Mouse (Mus musculus) forebrain, postnatal 0 days (tissue): ENCODE measurements around the gene Gm48552. TPM values are rescaled to one million over a fixed set of nuclear protein-coding genes. Genes with fewer than 3 reads are reported as not detected.

Experiments
- ATAC-seq: fragments of 200-750 bp; cut with Nextera tagmentation; 2 replicates; pipeline ENCODE4 v1.8.0; 2017; ENCODE audit warnings: mild to moderate bottlenecking, moderate library complexity
- DNase-seq: peaks from one replicate; pipeline ENCODE4 v3.0.0-alpha.2; 2015
- H3K27ac ChIP-seq: fragments of 300-500 bp; sonication (generic); 2 replicates; pipeline ENCODE4 v1.5.1; 2014; ENCODE audit warnings: low read depth, mild to moderate bottlenecking, antibody characterized with exemption, low read length, moderate library complexity, mixed read lengths
- H3K27me3 ChIP-seq: fragments of 300-500 bp; sonication (generic); 2 replicates; pipeline ENCODE4 v1.6.1; 2014; ENCODE audit warnings: mild to moderate bottlenecking, low read length, mixed read lengths; ENCODE audit not compliant: insufficient read depth
- H3K36me3 ChIP-seq: fragments of 300-500 bp; sonication (generic); 2 replicates; pipeline ENCODE4 v1.6.1; 2014; ENCODE audit warnings: mild to moderate bottlenecking, moderate library complexity; ENCODE audit not compliant: insufficient read depth
- H3K4me1 ChIP-seq: fragments of 300-500 bp; sonication (generic); 2 replicates; pipeline ENCODE4 v1.6.1; 2014; ENCODE audit warnings: antibody characterized with exemption; ENCODE audit not compliant: insufficient read depth
- H3K4me2 ChIP-seq: fragments of 300-500 bp; sonication (generic); 2 replicates; pipeline ENCODE4 v1.6.1; 2014; ENCODE audit warnings: low read depth, mild to moderate bottlenecking, moderate library complexity
- H3K4me3 ChIP-seq: fragments of 300-500 bp; sonication (generic); 2 replicates; pipeline ENCODE4 v1.5.1; 2014; ENCODE audit warnings: low read depth, low read length, mixed read lengths
- H3K9ac ChIP-seq: fragments of 300-500 bp; sonication (generic); 2 replicates; pipeline ENCODE4 v1.6.1; 2014; ENCODE audit warnings: mild to moderate bottlenecking
- H3K9me3 ChIP-seq: fragments of 300-500 bp; sonication (generic); 2 replicates; pipeline ENCODE4 v1.6.1; 2016; ENCODE audit warnings: low read length
- CTCF ChIP-seq: sonication (generic); IDR thresholded peaks from 2 replicates; pipeline ENCODE4 v1.5.1; 2016; ENCODE audit warnings: antibody characterized with exemption, control low read depth, low read depth
- WGBS: fragments of 180-500 bp; shearing (Covaris S2); extraction: QIAGEN DNeasy Blood & Tissue Kit; methylation state at CpG from one replicate; pipeline ENCODE4 v1.1.7; 2014; 5-methylcytosine and 5-hydroxymethylcytosine counted together
- polyA plus RNA-seq: library from polyadenylated mRNA; unstranded; fragments of >200 nt; fragmentation: Nextera tagmentation; extraction: Ambion mirVana; gene quantifications from 2 replicates; pipeline ENCODE4 v1.2.1, GENCODE M21; 2015
- total RNA-seq: library from RNA; depleted of rRNA; stranded (reverse); fragments of >200 nt; gene quantifications from 2 replicates; pipeline ENCODE4 v1.2.3, GENCODE M21; 2014

The Gm48552 gene
- total and polyA plus RNA-seq, 2 experiments from 2014 or later, result 3.7 to 16.6 TPM

- Histone ChIP-seq H3K27ac (no peak overlapping the region), H3K4me1 (peaks cover 8% of the 10 kb centered on the region), H3K9me3 (no peaks in the 10 kb centered on the region), H3K4me3 (no peak overlapping the region), H3K36me3 (peaks cover 27% of the 10 kb centered on the region; the same call in 1 of the 2 replicates), H3K9ac (no peak overlapping the region), H3K27me3 (no peaks in the 10 kb centered on the region), H3K4me2 (peak overlapping the region; percentile 10; the same call in 1 of the 2 replicates)
- TF ChIP-seq CTCF, result no peak
- ATAC-seq (no peak), DNase-seq (no peak)
- WGBS, result 37% methylated on average over 24 of the region's 24 CpGs
Observed at GRCm38 (mm10) chr10:81406504-81407440, 18.0 kb downstream of the Gm48552 start.

GRCm38 (mm10) chr10:81407539-81408423 is 19.0 kb downstream of the Gm48552 start:
- peak overlapping the region; percentile 10; the same call in 1 of the 2 replicates for H3K4me2 ChIP-seq
- no peak for TF ChIP-seq CTCF
- no peak for ATAC-seq
- H3K36me3 ChIP-seq, result peaks cover 30% of the 10 kb centered on the region; the same call in 1 of the 2 replicates
- WGBS, result 35% methylated on average over 31 of the region's 31 CpGs
- no peak overlapping the region for H3K4me3 ChIP-seq
- no peak for DNase-seq
- H3K27me3 ChIP-seq, result no peaks in the 10 kb centered on the region
- no peaks in the 10 kb centered on the region for H3K9me3 ChIP-seq
- H3K4me1 ChIP-seq, result peaks cover 9% of the 10 kb centered on the region; the same call in 1 of the 2 replicates
- H3K27ac ChIP-seq, result no peak overlapping the region
- no peak overlapping the region for H3K9ac ChIP-seq

GRCm38 (mm10) chr10:81408424-81408729 is 19.6 kb downstream of the Gm48552 start:
- Histone ChIP-seq H3K9ac (no peak overlapping the region), H3K27me3 (no peaks in the 10 kb centered on the region), H3K27ac (no peak overlapping the region), H3K4me1 (peaks cover 9% of the 10 kb centered on the region; the same call in 1 of the 2 replicates), H3K36me3 (peaks cover 30% of the 10 kb centered on the region; the same call in 1 of the 2 replicates), H3K4me2 (no peak overlapping the region), H3K4me3 (no peak overlapping the region), H3K9me3 (no peaks in the 10 kb centered on the region)
- DNase-seq (no peak), ATAC-seq (no peak)
- 61% methylated on average over 13 of the region's 13 CpGs for WGBS
- TF ChIP-seq CTCF, result no peak

DNA sequence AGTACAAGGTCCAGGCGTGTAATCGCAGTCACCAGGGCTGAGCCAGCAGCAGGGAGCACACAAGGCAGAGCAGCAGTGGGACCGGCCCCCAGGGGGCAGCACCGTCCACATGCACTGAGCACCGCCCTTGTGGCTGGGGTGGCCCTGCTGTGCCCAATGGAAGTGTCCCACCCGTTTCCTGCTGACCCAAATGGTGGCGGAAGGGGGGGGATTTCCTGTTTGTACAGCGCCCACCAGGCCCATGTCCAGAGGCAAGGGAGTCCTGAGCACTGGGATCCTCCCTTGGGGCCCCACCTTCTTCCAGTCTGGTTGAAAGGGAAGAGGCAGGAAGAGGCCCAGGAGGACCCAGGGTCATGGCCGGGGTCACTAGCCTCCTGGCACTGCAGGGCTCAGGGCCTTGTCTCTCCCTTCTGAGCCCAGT is 20.1 kb downstream of the Gm48552 start:
- WGBS, result 31% methylated on average over 9 of the region's 9 CpGs
- Histone ChIP-seq H3K4me1 (peaks cover 9% of the 10 kb centered on the region; the same call in 1 of the 2 replicates), H3K27ac (no peak overlapping the region), H3K4me3 (no peak overlapping the region), H3K9me3 (no peaks in the 10 kb centered on the region), H3K4me2 (no peak overlapping the region), H3K36me3 (peaks cover 30% of the 10 kb centered on the region; the same call in 1 of the 2 replicates), H3K9ac (no peak overlapping the region), H3K27me3 (no peaks in the 10 kb centered on the region)
- ATAC-seq, result peak; percentile 58
- no peak for DNase-seq
- peak; percentile 77 for TF ChIP-seq CTCF

GRCm38 (mm10) chr10:81409330-81409729 is 20.5 kb downstream of the Gm48552 start:
- no peak for TF ChIP-seq CTCF
- no peak overlapping the region for H3K9ac ChIP-seq
- H3K27me3 ChIP-seq, result no peaks in the 10 kb centered on the region
- ATAC-seq (no peak), DNase-seq (no peak)
- H3K36me3 ChIP-seq, result peaks cover 30% of the 10 kb centered on the region; the same call in 1 of the 2 replicates
- 22% methylated on average over 8 of the region's 8 CpGs for WGBS
- no peaks in the 10 kb centered on the region for H3K9me3 ChIP-seq
- no peak overlapping the region for H3K27ac ChIP-seq
- H3K4me2 ChIP-seq, result no peak overlapping the region
- no peak overlapping the region for H3K4me3 ChIP-seq
- H3K4me1 ChIP-seq, result peaks cover 9% of the 10 kb centered on the region; the same call in 1 of the 2 replicates

DNA sequence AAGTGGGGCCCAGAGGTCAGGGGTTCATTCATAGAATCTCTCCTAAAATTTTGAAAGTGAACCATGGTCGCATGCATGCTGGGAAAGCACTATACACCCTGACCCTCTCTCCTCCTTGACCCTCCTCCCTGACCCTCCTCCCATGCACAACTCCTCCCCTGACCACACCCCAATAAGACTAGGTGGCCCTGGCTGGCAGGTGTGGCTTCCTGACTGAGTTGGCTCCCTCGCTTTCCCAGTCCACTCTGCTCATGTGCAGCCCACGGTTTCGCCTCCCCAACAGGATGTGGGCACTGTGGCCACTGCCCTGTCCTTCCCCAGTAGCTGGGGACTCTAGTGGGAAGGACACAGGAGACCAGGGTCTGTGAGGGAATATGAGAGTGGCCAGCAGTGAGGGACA is 21.5 kb downstream of the Gm48552 start:
- Histone ChIP-seq H3K4me3 (no peak overlapping the region), H3K27me3 (no peaks in the 10 kb centered on the region), H3K4me1 (peaks cover 9% of the 10 kb centered on the region; the same call in 1 of the 2 replicates), H3K9me3 (no peaks in the 10 kb centered on the region), H3K27ac (peak overlapping the region; percentile 4; the same call in 1 of the 2 replicates), H3K9ac (no peak overlapping the region), H3K4me2 (no peak overlapping the region), H3K36me3 (peaks cover 30% of the 10 kb centered on the region; the same call in 1 of the 2 replicates)
- ATAC-seq (no peak), DNase-seq (no peak)
- TF ChIP-seq CTCF, result no peak
- 78% methylated on average over 4 of the region's 4 CpGs for WGBS
